Mouse (Mus musculus): ENCODE results near the gene Itpr3.

GRCm38 (mm10) chr17:27139304-27139703, 82.2 kb downstream of the Itpr3 start:
- TF ChIP-seq CTCF (IDR thresholded peaks at IDR 0.05) (no peak), EP300 (IDR thresholded peaks at IDR 0.05) (no peak)
